Mouse (Mus musculus) limb, embryonic 14.5 days (tissue): Measurements from ENCODE around the gene Cx3cr1. TPM values are rescaled to one million over a fixed set of nuclear protein-coding genes. Genes with fewer than 3 reads are reported as not detected.

Experiments
- ATAC-seq: fragments of 200-750 bp; cut with Nextera tagmentation; 2 replicates; pipeline ENCODE4 v1.8.0; 2017; ENCODE audit warnings: low read depth, moderate number of reproducible peaks, moderate TSS enrichment; ENCODE audit not compliant: low FRiP score
- DNase-seq: peaks from one replicate; pipeline ENCODE4 v3.0.0-alpha.2; 2015; ENCODE audit warnings: low spot score
- H3K27ac ChIP-seq: fragments of 300-500 bp; sonication (generic); replicated peaks from 2 replicates; pipeline ENCODE4 v1.5.1; 2014; ENCODE audit warnings: low read depth, mild to moderate bottlenecking, low read length, moderate library complexity, mixed read lengths
- H3K27me3 ChIP-seq: fragments of 300-500 bp; sonication (generic); 2 replicates; pipeline ENCODE4 v1.6.1; 2014; ENCODE audit warnings: low read length, mixed read lengths; ENCODE audit not compliant: control insufficient read depth, insufficient read depth
- H3K36me3 ChIP-seq: fragments of 300-500 bp; sonication (generic); 2 replicates; pipeline ENCODE4 v1.6.1; 2014; ENCODE audit warnings: mild to moderate bottlenecking, low read length, moderate library complexity, mixed read lengths; ENCODE audit not compliant: control insufficient read depth, insufficient read depth
- H3K4me1 ChIP-seq: fragments of 300-500 bp; sonication (generic); 2 replicates; pipeline ENCODE4 v1.6.1; 2014; ENCODE audit warnings: antibody characterized with exemption, low read length, mixed read lengths; ENCODE audit not compliant: control insufficient read depth, insufficient read depth
- H3K4me2 ChIP-seq: fragments of 300-500 bp; sonication (generic); replicated peaks from 2 replicates; pipeline ENCODE4 v1.6.1; 2014; ENCODE audit warnings: low read depth, mild to moderate bottlenecking, low read length, moderate library complexity; ENCODE audit not compliant: severe bottlenecking
- H3K4me3 ChIP-seq: fragments of 300-500 bp; sonication (generic); replicated peaks from 2 replicates; pipeline ENCODE4 v1.5.1; 2014; ENCODE audit warnings: low read length
- H3K9ac ChIP-seq: fragments of 300-500 bp; sonication (generic); 2 replicates; pipeline ENCODE4 v1.6.1; 2014; ENCODE audit warnings: mild to moderate bottlenecking, low read depth, low read length, moderate library complexity; ENCODE audit not compliant: severe bottlenecking
- H3K9me3 ChIP-seq: fragments of 300-500 bp; sonication (generic); 2 replicates; pipeline ENCODE4 v1.6.1; 2016; ENCODE audit warnings: low read length; ENCODE audit not compliant: control insufficient read depth
- POLR2A ChIP-seq: fragments of 200-500 bp; IDR thresholded peaks from 2 replicates; pipeline ENCODE4 v1.8.0; 2012; ENCODE audit warnings: inconsistent platforms, mild to moderate bottlenecking, moderate library complexity, borderline replicate concordance; ENCODE audit not compliant: insufficient read depth, insufficient read length; ENCODE audit errors: extremely low read depth
- WGBS: fragments of 180-500 bp; shearing (Covaris S2); extraction: QIAGEN DNeasy Blood & Tissue Kit; methylation state at CpG from one replicate; pipeline ENCODE4 v1.1.7; 2014; 5-methylcytosine and 5-hydroxymethylcytosine counted together
- polyA plus RNA-seq, 2 experiments: library from polyadenylated mRNA; depleted of rRNA in 1 of 2; stranded (reverse) in 1 of 2; unstranded in 1 of 2; fragments of >200 nt; fragmentation: Nextera tagmentation in 1 of 2; extraction: Ambion mirVana in 1 of 2; gene quantifications; 2 replicates each; pipeline versions ENCODE4 v1.2.1 to v1.2.3; 2012 to 2014

Gene Cx3cr1
- polyA plus RNA-seq, 2 experiments, result 10.1 to 11.0 TPM

DNA sequence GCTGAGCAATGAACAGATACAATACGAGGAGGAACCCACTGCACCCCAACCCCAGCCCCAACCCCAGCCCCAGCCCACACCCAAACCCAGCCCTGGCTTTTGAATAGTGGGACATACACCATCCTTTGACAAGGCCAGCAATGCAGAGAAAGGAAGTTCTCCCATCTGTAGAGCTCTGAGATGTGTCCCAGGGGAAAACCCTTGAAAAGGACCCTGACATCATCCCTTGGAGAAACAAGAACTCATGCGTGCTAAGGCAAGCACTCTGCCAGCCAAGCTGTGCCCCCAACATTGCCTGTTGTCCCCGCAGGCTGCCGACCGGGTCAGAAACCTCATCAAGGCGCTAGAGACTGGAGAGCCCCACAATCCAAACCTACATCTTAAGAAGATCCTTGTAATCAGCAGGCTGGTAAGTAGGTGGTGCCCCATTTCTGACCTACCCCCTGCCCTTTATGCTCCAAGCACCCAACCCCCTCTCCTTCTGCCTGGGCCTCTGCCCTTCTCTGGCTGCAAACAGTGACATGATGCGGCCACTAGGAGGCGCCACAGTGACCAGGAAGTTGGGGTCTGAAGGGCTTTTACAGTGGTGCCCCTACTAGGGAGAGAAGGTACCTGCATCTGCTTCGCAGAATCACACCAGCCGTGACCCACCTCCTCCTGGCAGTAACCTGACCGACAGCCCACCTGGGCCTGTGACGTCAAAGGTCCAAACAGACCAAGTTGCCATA lies 124.3 kb downstream of the Cx3cr1 start:
- DNase-seq, result no peak
- ATAC-seq, result no peak
- TF ChIP-seq POLR2A, result no peak
- no peak overlapping the region for H3K4me3 ChIP-seq
- H3K4me2 ChIP-seq, result no peak overlapping the region
- WGBS, result 73% methylated on average over 12 of the region's 12 CpGs
- 0 out of 2 replicates have a peak, but pooled peaks cover 7% of the 10 kb centered on the region for H3K4me1 ChIP-seq
- no peaks in the 10 kb centered on the region for H3K36me3 ChIP-seq
- no peaks in the 10 kb centered on the region for H3K27me3 ChIP-seq
- H3K27ac ChIP-seq, result no peak overlapping the region
- no peak overlapping the region for H3K9ac ChIP-seq
- H3K9me3 ChIP-seq, result no peaks in the 10 kb centered on the region

DNA sequence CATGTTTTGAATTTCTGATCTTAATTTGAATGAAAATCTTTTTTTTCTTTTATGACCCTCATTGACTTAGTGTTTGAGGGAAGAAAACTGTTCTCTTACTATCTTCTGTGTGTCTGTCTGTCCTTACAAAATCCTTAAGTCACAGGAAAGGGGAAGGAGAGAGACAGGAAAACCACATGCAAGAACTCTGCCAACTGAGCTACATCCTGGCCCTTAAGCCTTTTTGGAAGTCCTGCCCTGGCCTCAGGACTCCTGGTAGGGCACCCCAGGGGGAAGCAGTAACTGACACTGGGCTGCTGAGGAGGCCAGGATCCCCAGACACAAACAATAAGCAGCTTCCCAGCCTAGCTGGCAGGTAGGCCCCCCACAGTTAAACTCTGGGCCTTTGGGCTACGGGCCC lies 126.4 kb downstream of the Cx3cr1 start:
- no peak for TF ChIP-seq POLR2A
- Histone ChIP-seq H3K4me3 (no peak overlapping the region), H3K27ac (no peak overlapping the region), H3K36me3 (no peaks in the 10 kb centered on the region), H3K27me3 (no peaks in the 10 kb centered on the region), H3K9me3 (no peaks in the 10 kb centered on the region), H3K4me2 (no peak overlapping the region), H3K9ac (no peak overlapping the region), H3K4me1 (peaks cover 17% of the 10 kb centered on the region; the same call in 1 of the 2 replicates)
- 75% methylated on average over 1 of the region's 1 CpGs for WGBS
- ATAC-seq (no peak), DNase-seq (no peak)

GRCm38 (mm10) chr9:119941861-119942260 lies 127.8 kb downstream of the Cx3cr1 start:
- peak; percentile 18 for DNase-seq
- no peak for ATAC-seq
- 67% methylated on average over 14 of the region's 14 CpGs for WGBS
- TF ChIP-seq POLR2A, result no peak
- Histone ChIP-seq H3K27me3 (no peaks in the 10 kb centered on the region), H3K27ac (0 out of 2 replicates have a peak overlapping the region, but pooled peaks have one; percentile 1), H3K4me3 (no peak overlapping the region), H3K4me1 (peaks cover 17% of the 10 kb centered on the region; the same call in 1 of the 2 replicates), H3K4me2 (no peak overlapping the region), H3K9ac (no peak overlapping the region), H3K36me3 (no peaks in the 10 kb centered on the region), H3K9me3 (no peaks in the 10 kb centered on the region)

DNA sequence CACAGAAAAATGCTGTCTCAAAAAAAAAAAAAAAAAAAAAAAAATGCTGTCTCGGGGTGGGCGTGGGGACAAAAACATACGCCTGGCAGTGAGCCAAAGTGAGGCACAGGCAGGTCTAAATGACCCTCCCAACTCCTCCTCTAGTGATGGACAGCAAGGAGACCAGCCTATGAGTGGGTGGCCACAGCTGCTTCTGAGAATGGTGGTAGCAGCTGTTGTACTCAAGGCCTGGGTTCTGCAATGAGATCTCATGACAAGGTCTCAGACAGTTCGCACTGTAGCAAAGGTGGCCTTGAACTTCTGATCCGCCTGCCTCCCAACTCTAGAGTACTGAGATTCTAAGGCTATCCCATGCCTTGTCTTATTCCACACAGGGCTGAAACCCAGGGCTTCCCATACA lies 128.3 kb downstream of the Cx3cr1 start:
- no peaks in the 10 kb centered on the region for H3K36me3 ChIP-seq
- DNase-seq (peak; percentile 22), ATAC-seq (0 out of 2 replicates have a peak, but pooled peaks have one; percentile 32)
- H3K4me2 ChIP-seq, result no peak overlapping the region
- no peak overlapping the region for H3K4me3 ChIP-seq
- H3K27me3 ChIP-seq, result no peaks in the 10 kb centered on the region
- peaks cover 19% of the 10 kb centered on the region; the same call in 1 of the 2 replicates for H3K4me1 ChIP-seq
- H3K9me3 ChIP-seq, result no peaks in the 10 kb centered on the region
- no peak overlapping the region for H3K9ac ChIP-seq
- H3K27ac ChIP-seq, result no peak overlapping the region
- WGBS, result 71% methylated on average over 5 of the region's 5 CpGs
- no peak for TF ChIP-seq POLR2A

GRCm38 (mm10) chr9:119939646-119940045 lies 130.0 kb downstream of the Cx3cr1 start:
- ATAC-seq, result no peak
- DNase-seq, result no peak
- peaks cover 22% of the 10 kb centered on the region; the same call in 1 of the 2 replicates for H3K4me1 ChIP-seq
- H3K4me3 ChIP-seq, result no peak overlapping the region
- H3K4me2 ChIP-seq, result no peak overlapping the region
- 30% methylated on average over 10 of the region's 10 CpGs for WGBS
- TF ChIP-seq POLR2A, result no peak
- no peaks in the 10 kb centered on the region for H3K9me3 ChIP-seq
- H3K9ac ChIP-seq, result no peak overlapping the region
- H3K27me3 ChIP-seq, result no peaks in the 10 kb centered on the region
- H3K27ac ChIP-seq, result no peak overlapping the region
- H3K36me3 ChIP-seq, result no peaks in the 10 kb centered on the region
